Mouse (Mus musculus) urinary bladder, postnatal 14 days (tissue): ENCODE data around the gene Kmt2d.

Experiments used
- DNase-seq: peaks from one replicate; pipeline ENCODE4 v3.0.0; 2021; ENCODE audit warnings: low spot score

Kmt2d gene

DNA sequence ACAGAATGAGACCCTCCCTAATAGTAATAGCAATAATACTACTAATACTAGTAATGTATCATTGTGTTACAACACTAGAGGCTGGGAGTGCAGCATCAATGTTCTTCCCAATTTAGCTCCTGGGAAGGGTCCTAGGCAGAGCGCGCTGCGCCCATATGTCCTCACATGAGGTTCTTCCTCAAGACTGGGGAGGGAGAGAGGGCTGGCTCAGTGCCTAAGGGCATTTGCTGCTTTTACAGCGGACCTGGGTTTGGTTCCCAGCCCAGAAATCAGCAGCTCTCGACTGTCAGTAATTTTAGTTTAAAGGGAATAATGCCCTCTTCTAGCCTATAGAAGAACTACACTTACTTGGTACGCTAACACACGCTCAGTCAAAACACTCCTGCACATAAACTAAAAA is 16.5 kb upstream of the Kmt2d start:
- no peak for DNase-seq

DNA sequence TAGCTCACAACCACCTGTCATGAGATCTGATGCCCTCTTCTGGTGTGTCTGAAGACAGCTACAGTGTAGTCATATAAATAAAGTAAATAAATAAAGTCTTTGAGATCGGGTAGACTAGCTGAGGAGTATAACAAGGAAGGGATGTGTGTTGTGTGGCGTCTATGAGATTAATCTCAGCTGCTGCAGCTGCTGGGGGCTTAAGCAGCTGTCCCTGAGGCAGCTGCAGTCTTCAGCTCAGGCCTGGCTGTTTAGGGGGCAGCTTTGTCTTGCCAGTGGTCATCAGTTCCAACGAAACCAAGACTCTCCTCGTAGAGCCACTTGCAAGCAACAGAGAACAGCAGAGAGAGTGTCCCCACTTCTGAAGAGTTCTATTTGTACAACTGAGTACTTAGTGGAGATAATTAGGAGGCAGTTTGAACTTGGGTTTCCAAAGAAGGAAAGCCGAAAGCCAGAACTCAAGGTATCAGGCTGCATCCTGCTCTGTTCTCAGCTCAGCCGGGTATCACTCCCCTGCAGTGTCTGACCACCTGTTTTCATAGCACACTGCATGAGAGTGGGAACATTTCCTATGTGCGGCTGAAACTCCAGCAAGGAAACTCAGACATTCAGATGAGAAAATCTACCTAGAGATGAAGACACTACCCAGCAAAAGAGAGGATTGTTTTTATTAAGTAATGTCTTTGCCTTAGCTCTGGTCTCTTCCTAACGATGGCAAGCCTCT is 15.8 kb upstream of the Kmt2d start:
- no peak for DNase-seq

DNA sequence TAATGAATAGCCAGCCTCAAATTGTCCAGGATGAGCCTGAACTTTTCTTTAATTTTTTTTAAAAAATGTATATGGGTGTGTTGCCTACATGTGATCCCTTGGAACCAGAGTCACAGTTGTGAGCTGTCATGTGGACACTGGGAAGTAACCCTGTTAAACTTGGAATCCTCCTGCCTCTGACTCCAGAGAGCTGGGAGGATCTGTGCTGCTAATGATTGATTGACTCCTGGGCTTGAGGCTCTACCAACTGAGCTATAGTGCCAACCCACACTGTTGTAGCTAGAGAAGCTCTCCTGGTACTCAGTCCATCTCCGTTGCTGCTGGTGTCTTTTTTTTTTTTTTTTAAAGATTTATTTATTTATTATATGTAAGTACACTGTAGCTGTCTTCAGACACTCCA is 13.1 kb upstream of the Kmt2d start:
- DNase-seq = no peak

DNA sequence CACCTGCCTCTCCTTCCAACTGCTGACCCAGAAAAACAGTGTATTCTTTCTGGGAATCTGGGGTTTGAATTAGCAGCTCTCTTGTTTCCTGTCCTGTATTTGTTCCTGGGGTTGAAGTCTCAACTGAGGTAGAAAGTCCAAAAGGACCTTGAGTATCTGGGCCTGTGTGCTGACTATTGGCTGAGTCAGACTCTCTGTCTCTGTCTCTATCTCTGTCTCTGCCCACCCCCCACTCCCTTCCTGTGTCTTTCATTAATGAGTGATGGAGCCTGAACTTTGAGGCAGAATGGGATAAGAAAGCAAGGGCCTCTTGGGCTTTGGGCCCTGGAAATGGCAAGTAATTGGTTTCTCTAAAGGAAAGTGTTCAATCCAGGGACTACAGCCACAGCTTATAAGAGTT is 12.7 kb upstream of the Kmt2d start:
- DNase-seq = no peak

DNA sequence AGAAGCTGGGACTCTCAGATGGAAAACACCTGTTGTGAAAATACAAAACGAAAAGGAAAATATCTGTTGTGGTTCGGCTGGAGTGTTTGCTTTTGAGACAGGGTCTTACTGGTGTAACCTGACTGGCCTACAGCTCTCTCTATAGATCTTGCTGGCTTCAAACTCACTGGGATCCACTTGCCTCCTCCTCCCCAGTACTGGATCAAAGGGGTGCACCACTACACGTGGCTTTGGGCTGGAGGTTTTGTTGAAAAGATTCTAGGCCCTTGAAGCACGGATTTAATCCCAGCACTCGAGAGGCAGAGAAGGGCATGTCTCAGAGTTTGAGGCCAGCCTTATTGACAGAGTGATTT is 10.6 kb upstream of the Kmt2d start:
- DNase-seq = no peak

DNA sequence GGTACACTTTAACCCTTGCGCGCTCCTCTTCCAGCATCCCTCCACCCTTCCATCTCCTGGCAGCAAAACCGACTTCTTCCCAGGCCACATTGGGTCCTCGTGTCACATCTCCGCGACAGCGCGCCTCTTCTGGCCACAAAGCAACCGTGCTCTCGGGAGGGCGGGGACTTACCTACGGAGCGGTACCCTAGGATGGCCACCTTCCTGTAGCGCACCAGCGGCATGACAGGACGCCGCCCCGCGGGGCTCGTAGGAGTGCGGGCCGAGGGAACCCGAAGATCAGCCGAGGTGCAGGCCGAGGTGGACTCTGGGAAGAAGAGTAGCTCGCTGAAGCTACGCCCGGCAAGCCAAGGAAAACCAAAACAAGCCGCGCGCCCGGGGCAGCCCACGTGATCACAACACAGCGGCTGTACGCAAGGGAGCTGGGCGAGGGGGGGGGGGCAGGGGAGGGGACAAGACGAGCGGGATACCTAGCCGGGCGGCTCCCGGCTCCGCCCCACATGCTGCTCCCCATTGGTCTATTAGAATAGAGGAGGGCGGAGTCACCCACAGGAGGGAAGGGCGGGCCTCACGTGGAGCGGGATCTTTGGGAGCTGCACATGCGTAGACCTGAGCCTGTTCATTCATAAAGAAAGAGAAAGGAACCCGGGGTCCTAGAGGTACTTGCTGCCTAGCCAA is 10.1 kb upstream of the Kmt2d start:
- DNase-seq = peak; percentile 92

DNA sequence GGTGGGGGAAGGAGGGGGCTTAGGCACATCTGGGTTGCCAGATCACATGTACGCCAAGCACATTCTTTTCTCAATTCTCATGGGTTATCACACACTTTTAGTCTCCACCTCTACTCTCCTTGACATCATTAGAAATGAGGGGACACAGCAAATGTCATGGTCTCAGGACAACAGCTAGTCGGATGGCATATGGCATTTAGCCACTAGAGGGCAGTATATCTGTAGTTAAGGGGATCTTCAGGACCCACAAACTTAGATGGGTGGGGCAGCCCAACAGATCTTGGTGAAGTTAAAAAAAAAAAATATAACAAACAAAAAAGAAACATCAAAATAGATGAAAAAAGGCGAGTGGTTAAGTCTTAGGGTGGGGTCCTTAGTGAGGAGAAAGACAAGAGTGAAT is 6.3 kb upstream of the Kmt2d start:
- peak; percentile 69 for DNase-seq

DNA sequence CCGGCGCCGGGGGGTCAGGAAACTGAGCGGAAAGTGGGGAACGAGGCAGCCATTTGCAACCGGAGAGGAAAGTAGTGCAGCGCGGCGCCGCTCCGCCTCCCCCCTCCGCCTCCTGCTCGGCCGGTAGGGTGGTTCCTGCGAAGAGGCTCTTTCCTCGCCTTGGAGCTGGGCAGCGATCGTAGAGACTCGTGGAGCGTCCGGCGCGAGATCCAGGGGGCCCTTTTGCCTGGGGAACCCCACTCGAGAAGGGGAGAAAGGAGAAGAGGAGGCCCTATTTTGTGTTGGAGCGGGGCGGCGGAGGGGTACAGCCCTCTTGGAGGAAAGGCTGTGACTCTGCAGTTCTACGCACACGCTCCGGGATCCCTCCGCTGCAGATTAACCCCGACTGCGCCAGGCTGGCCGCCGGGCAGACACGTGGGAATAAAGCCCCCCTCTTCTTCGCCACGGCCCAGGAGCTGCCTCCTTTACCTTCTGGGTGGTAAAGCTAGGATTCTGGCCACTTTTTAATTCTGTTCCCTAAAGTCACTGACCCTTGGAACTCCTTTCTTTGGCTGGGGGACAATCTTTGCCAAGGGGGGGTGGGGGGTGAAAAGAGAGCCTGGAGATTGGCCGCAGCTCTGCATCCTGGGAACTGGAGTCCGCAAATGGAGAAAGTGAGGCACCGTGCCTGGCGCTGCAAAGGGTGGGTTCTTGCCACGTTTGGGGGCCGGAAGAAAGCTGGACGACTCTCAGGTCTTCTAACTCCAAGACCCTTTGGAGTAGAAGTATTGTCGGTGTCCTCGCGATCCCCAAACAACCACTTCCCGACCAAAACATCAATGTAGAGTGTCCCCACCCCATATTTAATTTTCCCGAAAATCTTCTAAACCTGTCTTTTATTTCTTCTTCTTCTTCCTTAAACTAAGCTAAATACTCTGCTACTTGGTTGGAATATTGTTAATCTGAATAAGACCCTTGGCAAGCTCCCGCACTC is 1.2 kb upstream of the Kmt2d start:
- peak; percentile 93 for DNase-seq

DNA sequence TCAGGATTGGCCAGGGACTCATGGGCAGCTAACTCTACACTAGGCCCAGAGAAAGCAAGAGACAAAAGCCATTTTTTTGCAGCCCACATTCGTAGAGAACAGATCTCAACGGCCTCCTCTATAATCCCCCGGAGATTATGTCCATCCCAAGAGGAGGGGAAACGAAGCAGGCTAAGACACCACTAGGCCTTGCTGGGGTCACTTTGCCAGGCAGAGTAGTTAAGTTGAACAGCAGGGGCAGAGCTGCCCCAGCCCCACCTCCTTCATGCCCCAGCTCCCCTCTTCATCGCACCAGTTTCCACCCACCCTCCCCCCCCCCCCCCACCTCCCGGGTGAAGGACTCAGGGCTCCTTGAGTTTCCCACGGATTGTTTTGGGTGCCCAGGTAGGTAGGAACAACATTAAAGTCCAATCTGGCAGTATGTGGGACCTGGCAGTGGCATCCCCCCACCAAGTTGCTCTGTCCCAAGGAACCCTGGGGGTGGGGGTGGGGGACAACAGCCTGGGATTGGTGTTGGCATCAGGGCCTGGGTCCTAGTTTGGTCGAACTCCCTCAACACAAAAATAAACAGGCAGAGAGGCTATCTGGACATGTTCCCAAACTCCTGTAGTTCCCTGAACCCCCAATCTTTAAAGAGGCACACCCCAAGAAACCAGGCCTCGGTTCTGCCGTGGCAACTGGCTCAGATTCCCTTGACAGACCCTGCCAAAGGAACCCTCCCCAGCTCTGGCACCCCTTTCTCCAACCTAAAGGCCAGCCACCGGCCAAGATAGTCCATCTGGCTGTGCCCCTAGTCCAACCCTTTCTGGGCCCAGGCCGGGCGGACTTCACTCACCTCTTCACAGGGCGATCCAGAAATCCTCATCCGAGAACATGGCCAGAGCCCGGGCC is 580 bp downstream of the Kmt2d start:
- peak; percentile 32 for DNase-seq

DNA sequence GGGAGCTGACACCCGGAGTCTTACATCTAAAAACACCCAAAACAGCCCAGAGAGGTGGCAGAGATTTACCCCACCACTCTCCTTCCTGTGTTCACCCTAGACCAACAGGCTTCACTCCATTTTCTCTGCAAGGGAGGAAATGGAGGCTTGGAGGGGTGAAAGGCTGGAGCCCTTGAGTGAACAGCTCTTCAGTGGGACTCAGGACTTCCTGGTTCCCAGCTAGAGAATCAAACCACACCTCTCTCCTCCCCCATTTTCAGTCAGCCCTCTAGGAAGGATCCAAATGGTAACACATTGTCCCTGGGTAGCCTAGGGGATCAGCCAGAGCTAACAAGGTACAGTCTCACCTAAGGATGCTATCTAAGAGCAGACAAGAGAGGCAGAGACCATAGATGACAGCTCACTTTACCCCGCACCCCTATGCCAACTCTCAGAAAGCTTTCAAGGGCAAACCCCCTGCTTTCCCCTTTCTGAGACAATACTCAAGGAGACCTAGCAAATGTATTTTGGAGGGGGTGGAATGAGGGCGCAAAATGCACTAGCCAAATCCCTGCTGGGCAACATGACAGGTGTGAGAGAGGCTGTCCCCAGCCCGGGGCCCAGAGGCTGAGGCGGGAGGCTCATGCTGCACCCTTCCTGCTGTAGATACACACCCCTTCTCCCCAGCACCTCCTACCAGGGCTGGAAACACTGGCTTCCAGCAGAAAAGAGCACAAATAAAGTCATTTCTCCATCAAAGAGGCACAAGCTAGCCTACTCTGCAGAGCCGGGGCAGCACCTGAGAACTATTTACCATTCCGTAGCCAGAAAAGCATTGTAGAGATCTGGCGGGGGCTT is 1.4 kb downstream of the Kmt2d start:
- no peak for DNase-seq

DNA sequence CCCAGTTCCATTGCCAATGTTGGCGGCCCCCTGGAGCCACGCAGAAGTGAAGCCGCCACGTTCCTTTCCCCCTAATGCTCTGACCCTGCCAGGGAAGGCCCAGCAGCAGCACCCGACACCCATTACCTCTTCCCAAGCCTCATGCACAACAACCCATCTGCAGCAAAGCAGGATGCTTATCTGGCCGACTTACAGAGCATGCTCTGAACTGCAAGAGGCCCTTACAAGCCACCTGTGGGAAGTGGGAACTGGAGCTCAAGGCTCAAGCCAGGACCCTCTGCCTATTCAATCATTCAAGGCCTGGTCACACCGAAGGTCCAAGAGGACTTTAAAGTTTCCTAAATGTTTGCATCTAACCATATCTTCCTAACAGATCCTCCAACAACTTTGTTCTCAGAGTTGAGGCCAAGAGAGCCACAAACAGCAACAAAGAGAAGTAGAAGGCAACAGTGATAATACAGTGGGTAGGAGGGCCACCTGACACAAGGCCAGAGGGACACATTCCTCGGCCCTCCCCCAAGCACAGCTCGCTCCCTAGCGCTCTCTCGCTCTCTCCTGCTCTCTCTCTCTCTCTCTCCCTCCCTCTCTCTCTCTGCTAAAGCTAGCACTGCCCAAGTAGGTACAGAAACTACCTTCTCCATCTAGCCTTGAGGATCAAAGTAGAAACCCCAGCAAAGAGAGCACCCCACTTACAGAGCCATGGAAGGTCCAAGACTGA is 2.5 kb downstream of the Kmt2d start:
- DNase-seq = no peak

DNA sequence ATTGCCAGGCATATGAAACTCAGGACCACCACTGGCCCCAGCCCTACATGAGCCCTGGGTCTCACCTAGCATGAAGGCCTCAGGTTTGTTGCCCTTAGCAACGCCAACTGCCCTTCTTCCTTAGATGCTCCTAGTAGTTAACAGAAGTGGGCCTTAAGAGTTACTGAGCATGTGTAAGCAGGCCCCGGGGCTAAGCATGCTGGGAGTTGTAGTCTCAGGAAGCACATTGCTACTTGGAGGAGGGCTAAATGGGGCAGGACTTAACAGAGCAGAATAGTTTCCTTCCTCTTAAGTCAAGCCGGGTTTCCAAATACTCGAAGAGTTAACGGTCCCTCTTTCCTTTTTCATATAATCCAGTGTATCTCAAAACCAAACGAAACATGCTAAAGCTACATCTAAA is 3.7 kb downstream of the Kmt2d start:
- peak; percentile 50 for DNase-seq

DNA sequence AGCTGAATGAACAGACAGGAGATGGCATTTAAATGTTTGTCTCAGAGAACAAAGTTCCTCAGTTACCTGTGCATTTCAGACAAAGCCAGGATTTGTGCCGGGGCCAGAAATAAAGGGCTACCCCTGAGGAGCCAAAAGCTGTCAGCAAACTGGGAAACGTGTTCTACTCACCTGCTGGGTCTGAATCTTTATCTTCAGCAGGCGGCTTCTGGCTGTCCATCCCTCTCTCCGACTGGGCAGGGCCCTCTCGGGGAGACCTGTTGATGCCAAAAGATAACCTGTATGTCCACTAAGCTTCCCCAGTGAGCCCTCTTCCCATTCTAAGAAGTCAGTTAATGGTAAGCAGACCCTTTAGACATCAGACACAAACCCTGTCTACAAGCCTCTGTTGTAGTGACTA is 4.5 kb downstream of the Kmt2d start:
- no peak for DNase-seq

DNA sequence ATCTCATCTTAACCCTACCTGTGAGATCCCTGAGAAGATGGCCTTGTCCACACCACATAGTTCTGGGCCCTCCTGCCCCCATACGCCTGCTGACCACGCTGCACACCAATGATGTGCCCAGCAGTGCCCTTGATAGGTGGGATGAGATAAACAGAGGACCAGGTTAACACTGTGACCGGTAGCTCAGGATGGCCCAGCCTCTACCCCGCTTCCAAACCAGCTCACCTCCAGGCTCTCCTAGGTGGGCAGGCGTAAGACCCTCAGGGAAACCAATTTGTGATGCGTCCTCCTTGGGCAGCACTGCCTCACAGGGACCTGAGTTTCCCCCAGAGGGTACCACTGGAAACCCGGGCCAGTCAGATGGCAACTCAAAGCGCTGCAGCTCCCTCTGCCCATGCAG is 5.2 kb downstream of the Kmt2d start:
- DNase-seq = no peak

DNA sequence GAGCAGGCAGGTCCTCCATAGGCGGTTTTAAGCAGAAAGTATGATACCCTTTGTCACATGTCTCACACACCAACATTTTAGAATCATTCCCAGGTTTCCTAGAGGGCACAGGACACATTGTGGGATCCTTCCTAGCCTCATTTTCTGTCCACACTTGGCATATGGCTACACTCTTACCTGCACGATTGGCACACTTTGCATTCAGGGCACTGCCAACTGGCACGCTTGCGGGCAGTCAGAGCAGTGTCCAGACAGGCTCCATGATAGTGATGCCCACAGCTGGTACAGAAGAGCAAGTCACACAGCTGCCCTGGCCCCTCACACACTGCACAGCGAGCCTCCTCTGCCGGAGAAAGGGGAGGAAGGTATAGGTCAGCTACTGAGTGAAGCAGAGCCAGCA is 6.1 kb downstream of the Kmt2d start:
- DNase-seq = no peak

DNA sequence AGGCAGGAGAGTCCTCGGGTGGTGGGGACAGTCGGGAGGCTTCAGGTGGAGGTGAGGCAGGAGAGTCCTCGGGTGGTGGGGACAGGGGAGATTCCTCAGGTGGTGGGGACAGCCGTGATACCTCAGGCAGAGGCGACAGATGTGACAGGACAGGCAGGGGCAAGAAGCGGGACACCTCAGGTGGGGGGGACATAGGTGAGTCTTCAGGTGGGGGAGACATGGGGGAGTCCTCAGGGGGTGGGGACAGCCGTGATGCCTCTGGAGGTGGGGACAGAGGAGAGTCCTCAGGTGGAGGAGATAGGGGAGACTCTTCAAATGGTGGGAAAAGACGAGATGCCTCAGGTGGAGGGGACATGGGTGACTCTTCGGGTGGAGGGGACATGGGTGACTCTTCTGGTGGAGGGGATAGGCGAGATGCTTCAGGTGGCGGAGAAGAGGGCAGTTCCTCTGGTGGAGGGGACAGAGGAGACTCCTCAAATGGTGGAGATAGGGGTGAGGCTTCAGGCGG is 7.5 kb downstream of the Kmt2d start:
- no peak for DNase-seq

DNA sequence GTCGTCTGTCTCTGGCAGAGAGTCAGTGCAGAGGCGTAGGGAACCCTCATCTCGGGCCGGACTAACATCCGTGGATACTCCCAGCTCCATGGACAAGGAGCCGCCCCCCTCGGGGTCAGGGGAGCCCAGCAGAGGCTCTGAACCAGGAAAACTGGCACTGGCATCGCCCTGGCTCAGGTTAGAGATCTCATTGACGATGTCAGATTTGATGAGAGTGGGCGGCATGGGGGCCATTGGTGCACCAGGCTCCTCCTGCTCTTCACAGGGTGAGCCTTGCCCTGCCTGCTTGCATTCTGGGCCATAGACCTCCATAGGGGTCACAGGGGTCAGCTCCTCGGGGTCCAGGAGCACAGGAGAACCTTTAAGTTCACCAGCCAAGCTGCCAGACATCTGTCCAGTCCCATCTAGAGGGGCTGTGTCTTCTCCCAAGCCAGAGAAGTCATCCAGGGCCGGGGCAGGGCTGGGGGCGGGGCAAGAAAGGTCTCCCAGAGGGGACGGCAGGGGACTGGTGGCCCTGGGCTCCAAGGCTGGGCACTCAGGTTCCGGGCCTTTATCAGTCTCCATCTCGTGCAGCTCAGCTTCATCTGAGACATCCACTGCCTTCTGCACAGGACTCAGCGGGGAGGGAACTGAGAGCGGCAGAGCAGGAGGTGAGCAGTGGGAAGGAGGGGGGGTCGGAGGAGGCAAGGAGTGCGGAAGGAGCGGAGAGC is 9.1 kb downstream of the Kmt2d start:
- DNase-seq = no peak

DNA sequence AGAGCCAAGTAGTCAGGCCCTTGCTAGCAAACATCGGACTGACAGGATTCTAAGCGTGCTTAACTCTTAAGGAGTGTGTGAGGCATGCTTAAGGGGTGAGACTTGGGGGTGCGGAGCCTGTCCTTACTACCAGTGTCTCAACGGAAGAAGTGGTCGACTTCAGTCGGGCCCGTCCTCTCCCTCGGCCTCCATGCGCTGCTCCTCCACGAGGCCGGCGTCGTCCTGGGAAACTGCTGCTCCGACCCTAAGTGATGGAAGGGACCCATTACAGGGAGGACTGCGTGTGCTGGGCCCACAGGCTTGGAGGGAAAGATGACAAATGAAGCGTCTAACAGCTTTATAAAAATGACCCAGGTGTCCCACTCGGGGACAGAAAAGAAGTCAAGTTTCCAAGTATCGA is 10.1 kb downstream of the Kmt2d start:
- no peak for DNase-seq

DNA sequence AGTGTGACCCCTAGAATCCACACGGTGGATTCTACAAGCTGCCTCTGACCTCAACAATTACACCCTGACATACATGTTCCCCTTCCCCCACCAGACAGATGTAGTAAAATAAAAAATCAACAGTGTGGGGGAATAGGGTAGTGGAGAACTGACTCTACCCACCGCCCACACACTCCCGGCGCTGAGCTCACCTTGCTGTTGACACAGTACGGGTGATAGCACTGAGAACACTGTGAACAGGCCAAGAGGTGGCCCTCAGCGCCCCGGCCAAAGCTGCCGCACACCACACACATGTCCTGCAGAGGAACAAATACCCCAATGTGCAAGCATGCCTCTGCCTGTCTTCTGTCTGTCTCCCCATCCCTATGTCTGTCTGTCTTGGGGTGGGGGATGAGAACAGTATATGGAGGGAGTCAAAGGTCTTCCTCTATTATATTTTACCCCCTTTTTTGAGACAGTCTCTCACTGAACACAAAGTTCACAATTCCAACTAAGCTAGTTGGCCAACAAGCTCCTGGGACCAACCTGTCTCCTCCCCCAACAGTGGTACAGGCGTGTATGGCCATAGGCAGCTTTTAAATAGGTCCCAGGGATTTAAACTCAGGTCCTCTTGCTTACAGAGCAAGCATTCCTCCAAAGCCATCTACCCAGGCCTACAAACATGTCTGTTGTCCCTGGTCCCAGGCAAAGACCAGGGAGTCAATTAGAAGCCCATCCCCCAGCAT is 11.5 kb downstream of the Kmt2d start:
- DNase-seq = no peak
